Mouse (Mus musculus) induced T-regulatory cell, adult 2 months (primary cell): ENCODE results near the gene Cyp2c50.
"Not testable (repeated sequence)": the region's sequence is repeated elsewhere in the genome, so short reads cannot be mapped to it uniquely, and the experiment has no call there.

ENCODE experiments used
- DNase-seq: peaks from one replicate; pipeline ENCODE4 v3.0.0-alpha.2; 2012; ENCODE audit warnings: low read depth

The Cyp2c50 gene

GRCm38 (mm10) chr19:40089421-40089820 is at the start of gene Cyp2c50:
TSS of gene Cyp2c50 (plus strand) at chr19:40089688.
- DNase-seq = not testable (repeated sequence)

- no peak for DNase-seq
Measured at GRCm38 (mm10) chr19:40073701-40074100, 15.8 kb upstream of the Cyp2c50 start, which contains the start of gene Cyp2c54. TSS of gene Cyp2c54 (minus strand) at chr19:40073827.

GRCm38 (mm10) chr19:40088381-40088780 is 1.1 kb upstream of the Cyp2c50 start:
- no peak for DNase-seq

GRCm38 (mm10) chr19:40091111-40091510 is 1.6 kb downstream of the Cyp2c50 start:
- DNase-seq = no peak

GRCm38 (mm10) chr19:40119624-40120023 is 30.1 kb downstream of the Cyp2c50 start:
- DNase-seq = not testable (repeated sequence)

GRCm38 (mm10) chr19:40125165-40125564 is 35.7 kb downstream of the Cyp2c50 start:
- not testable (repeated sequence) for DNase-seq

GRCm38 (mm10) chr19:40126996-40127395 is 37.5 kb downstream of the Cyp2c50 start:
- not testable (repeated sequence) for DNase-seq
